ENCODE assay signal across 8 mouse cellular contexts in genomic region chr2:129514923-129515920, GRCm38 (mm10). TPM values are rescaled to one million over a fixed set of nuclear protein-coding genes. Genes with fewer than 3 reads are reported as not detected.
A peak's percentile ranks its signal among the peaks of the same experiment; 100 is the strongest.
DNase-seq lines count a peak whose midpoint lies in the region; ATAC-seq lines count a peak whose summit lies in the region.
"Had no signal": no experiment of that assay in that cellular context is flagged by ENCODE, and none has a peak within 500 bp of the region (broad histone marks: within the 10 kb centered on the region; RNA-seq: fewer than 3 reads in every experiment).

No protein-coding gene starts in this region.

- H3K27ac ChIP-seq in kidney, embryonic 15.5 days = peak overlapping the region; percentile 61
- H3K27ac ChIP-seq in embryonic facial prominence, embryonic 14.5 days (replicated peaks; ENCODE audit: low read depth, low read length) = no peak overlapping the region
- H3K27ac ChIP-seq in midbrain, embryonic 14.5 days (replicated peaks; ENCODE audit: low read depth, low read length) = no peak overlapping the region
- H3K27ac ChIP-seq: heart, adult 2 months had no signal

- no peaks in the 10 kb centered on the region for H3K36me3 ChIP-seq in kidney, embryonic 15.5 days
- H3K36me3 ChIP-seq in embryonic facial prominence, embryonic 14.5 days (ENCODE audit: control insufficient read depth, insufficient read depth, low read length) = no peaks in the 10 kb centered on the region
- H3K36me3 ChIP-seq in midbrain, embryonic 14.5 days (ENCODE audit: control insufficient read depth, insufficient read depth, low read length) = no peaks in the 10 kb centered on the region

- ATAC-seq in kidney, embryonic 15.5 days (replicated peaks; ENCODE audit: low FRiP score) = no peak; the same call in 1 of the 2 replicates
- peak; percentile 76 for ATAC-seq in embryonic facial prominence, embryonic 14.5 days (ENCODE audit: low read depth)
- no peak for ATAC-seq in midbrain, embryonic 14.5 days (ENCODE audit: low FRiP score, low TSS enrichment)

- peaks cover 12% of the 10 kb centered on the region; the same call in 1 of the 2 replicates for H3K4me1 ChIP-seq in kidney, embryonic 15.5 days
- H3K4me1 ChIP-seq in embryonic facial prominence, embryonic 14.5 days (ENCODE audit: control insufficient read depth, insufficient read depth, low read length) = no peaks in the 10 kb centered on the region
- no peaks in the 10 kb centered on the region for H3K4me1 ChIP-seq in midbrain, embryonic 14.5 days (ENCODE audit: control insufficient read depth, insufficient read depth, low read length)

- no peaks in the 10 kb centered on the region for H3K9me3 ChIP-seq in kidney, embryonic 15.5 days (replicated peaks)
- no peaks in the 10 kb centered on the region for H3K9me3 ChIP-seq in embryonic facial prominence, embryonic 14.5 days (ENCODE audit: control insufficient read depth, low read length)
- H3K9me3 ChIP-seq in midbrain, embryonic 14.5 days (ENCODE audit: control insufficient read depth, low read length) = no peaks in the 10 kb centered on the region

- no peak for DNase-seq in kidney, postnatal 14 days
- peak; percentile 68 for DNase-seq in ZHBTc4 (ENCODE audit: low read depth, low spot score)
- DNase-seq in embryonic facial prominence, embryonic 14.5 days (ENCODE audit: low spot score) = peak; percentile 48
- peak; percentile 28 for DNase-seq in midbrain, embryonic 14.5 days
- no peak for DNase-seq in thymus, postnatal 10 days (ENCODE audit: low spot score in 2 of 2)
- DNase-seq in gastrocnemius, postnatal 25 days = no peak

- no peaks in the 10 kb centered on the region for H3K27me3 ChIP-seq in kidney, embryonic 15.5 days
- H3K27me3 ChIP-seq in embryonic facial prominence, embryonic 14.5 days (replicated peaks; ENCODE audit: control insufficient read depth, insufficient read depth, low read length) = no peaks in the 10 kb centered on the region
- no peaks in the 10 kb centered on the region for H3K27me3 ChIP-seq in midbrain, embryonic 14.5 days (ENCODE audit: control insufficient read depth, insufficient read depth, low read length)

- H3K9ac ChIP-seq in kidney, embryonic 15.5 days = no peak overlapping the region
- H3K9ac ChIP-seq in embryonic facial prominence, embryonic 14.5 days (ENCODE audit: low read depth, low read length) = no peak overlapping the region
- no peak overlapping the region for H3K9ac ChIP-seq in midbrain, embryonic 14.5 days (replicated peaks; ENCODE audit: low read length)

- no peak overlapping the region for H3K4me2 ChIP-seq in kidney, embryonic 15.5 days
- H3K4me2 ChIP-seq in embryonic facial prominence, embryonic 14.5 days (ENCODE audit: low read depth, low read length) = no peak overlapping the region
- no peak overlapping the region for H3K4me2 ChIP-seq in midbrain, embryonic 14.5 days (ENCODE audit: low read length)

- 50% methylated on average over 16 of the region's 16 CpGs for WGBS in kidney, embryonic 15.5 days
- whole genome bisulfite sequencing in embryonic facial prominence, embryonic 14.5 days = 43% methylated on average over 16 of the region's 16 CpGs
- 42% methylated on average over 16 of the region's 16 CpGs for whole genome bisulfite sequencing in midbrain, embryonic 14.5 days

- H3K4me3 ChIP-seq in kidney, embryonic 15.5 days (replicated peaks) = no peak overlapping the region
- H3K4me3 ChIP-seq in embryonic facial prominence, embryonic 14.5 days (ENCODE audit: low read depth, low read length) = no peak overlapping the region
- no peak overlapping the region for H3K4me3 ChIP-seq in midbrain, embryonic 14.5 days (replicated peaks; ENCODE audit: low read depth, low read length)
- H3K4me3 ChIP-seq: heart, adult 2 months had no signal

RNA-seq across cellular contexts. Expression of gene F830045P16Rik, which starts 21.2 kb away (rescaled TPM):
- polyA plus RNA-seq in kidney, embryonic 15.5 days (2015; fragmentation: Nextera tagmentation; extraction: Ambion mirVana) = 0.08 TPM in 1 of 2 replicates, not detected in the other
- 0.24 and 0.39 TPM in 2 replicates for polyA plus RNA-seq in embryonic facial prominence, embryonic 14.5 days (2014; fragmentation: Nextera tagmentation; extraction: Ambion mirVana)
- polyA plus RNA-seq in midbrain, embryonic 14.5 days (2014; fragmentation: Nextera tagmentation; extraction: Ambion mirVana) = not detected in 2 replicates
- not detected for total RNA-seq in gastrocnemius, postnatal 25 days (2021)
- polyA plus RNA-seq: heart, adult 2 months had no signal

Comparison
In these comparisons a context has a peak if more than half of its experiments do, and no peak if none do; other contexts are left out.
1. DNase-seq: peak in ZHBTc4 (single experiment), embryonic facial prominence, embryonic 14.5 days (single experiment) and midbrain, embryonic 14.5 days (single experiment); none in kidney, postnatal 14 days (single experiment), thymus, postnatal 10 days (0 of 2) and gastrocnemius, postnatal 25 days (single experiment).